Mouse (Mus musculus) forebrain, embryonic 13.5 days (tissue): ENCODE measurements around the gene Casq2. TPM values are rescaled to one million over a fixed set of nuclear protein-coding genes. Genes with fewer than 3 reads are reported as not detected.

ENCODE experiments used
- ATAC-seq: fragments of 200-750 bp; cut with Nextera tagmentation; 2 replicates; pipeline ENCODE4 v1.8.0; 2017
- H3K27ac ChIP-seq: fragments of 300-500 bp; sonication (generic); 2 replicates; pipeline ENCODE4 v1.5.1; 2015; ENCODE audit warnings: inconsistent platforms, mild to moderate bottlenecking, moderate library complexity
- H3K27me3 ChIP-seq: fragments of 300-500 bp; sonication (generic); 2 replicates; pipeline ENCODE4 v1.6.1; 2015; ENCODE audit warnings: mild to moderate bottlenecking, inconsistent platforms
- H3K36me3 ChIP-seq: fragments of 300-500 bp; sonication (generic); 2 replicates; pipeline ENCODE4 v1.6.1; 2015; ENCODE audit warnings: mild to moderate bottlenecking, inconsistent platforms; ENCODE audit not compliant: poor library complexity, severe bottlenecking
- H3K4me1 ChIP-seq: fragments of 300-500 bp; sonication (generic); 2 replicates; pipeline ENCODE4 v1.6.1; 2015; ENCODE audit warnings: inconsistent platforms
- H3K4me2 ChIP-seq: fragments of 300-500 bp; sonication (generic); 2 replicates; pipeline ENCODE4 v1.6.1; 2015; ENCODE audit warnings: inconsistent platforms, mild to moderate bottlenecking, moderate library complexity
- H3K4me3 ChIP-seq: fragments of 300-500 bp; sonication (generic); 2 replicates; pipeline ENCODE4 v1.5.1; 2015; ENCODE audit warnings: mild to moderate bottlenecking, inconsistent platforms
- H3K9ac ChIP-seq: fragments of 300-500 bp; sonication (generic); 2 replicates; pipeline ENCODE4 v1.6.1; 2015; ENCODE audit warnings: mild to moderate bottlenecking, inconsistent platforms
- H3K9me3 ChIP-seq: fragments of 300-500 bp; sonication (generic); replicated peaks from 2 replicates; pipeline ENCODE4 v1.6.1; 2016; ENCODE audit warnings: inconsistent platforms
- WGBS: fragments of 180-500 bp; shearing (Covaris S2); methylation state at CpG from one replicate; pipeline ENCODE4 v1.1.7; 2015; 5-methylcytosine and 5-hydroxymethylcytosine counted together
- polyA plus RNA-seq: library from polyadenylated mRNA; unstranded; fragments of >200 nt; fragmentation: Nextera tagmentation; extraction: Ambion mirVana; gene quantifications from 2 replicates; pipeline ENCODE4 v1.2.1, GENCODE M21; 2015

Gene Casq2
- polyA plus RNA-seq = 0.10 and 0.39 TPM in 2 replicates

DNA sequence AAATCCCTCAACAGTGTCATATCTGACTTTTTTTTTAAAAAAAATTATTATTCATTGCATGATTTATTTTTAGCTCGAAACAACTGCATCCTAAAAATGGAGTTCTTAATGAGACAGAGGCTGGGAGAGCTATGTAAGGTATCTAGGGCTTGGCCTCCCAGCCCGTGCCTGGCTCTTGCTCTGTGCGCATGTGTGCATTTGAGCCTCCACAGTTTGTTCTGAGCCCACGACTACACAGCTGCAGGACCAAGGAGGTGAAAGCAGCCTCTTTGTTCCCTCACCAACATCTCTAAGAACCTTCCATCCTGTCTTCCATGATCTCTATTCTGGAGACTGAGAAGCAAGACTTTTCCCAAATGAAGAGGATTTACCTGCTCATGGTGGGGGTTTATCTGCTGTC, at the start of gene Casq2:
Gene Casq2 (plus strand): TSS at position 133 of the 400 bp plus-strand sequence.
- Histone ChIP-seq H3K36me3 (no peaks in the 10 kb centered on the region), H3K27ac (no peak within 1 kb of the TSS), H3K4me3 (no peak within 1 kb of the TSS), H3K27me3 (peaks cover 13% of the 10 kb centered on the region), H3K9me3 (no peaks in the 10 kb centered on the region), H3K9ac (no peak within 1 kb of the TSS), H3K4me1 (0 out of 2 replicates have a peak, but pooled peaks cover 5% of the 10 kb centered on the region), H3K4me2 (no peak within 1 kb of the TSS)
- ATAC-seq = no peak
- 78% methylated on average over 4 of the region's 4 CpGs for WGBS

DNA sequence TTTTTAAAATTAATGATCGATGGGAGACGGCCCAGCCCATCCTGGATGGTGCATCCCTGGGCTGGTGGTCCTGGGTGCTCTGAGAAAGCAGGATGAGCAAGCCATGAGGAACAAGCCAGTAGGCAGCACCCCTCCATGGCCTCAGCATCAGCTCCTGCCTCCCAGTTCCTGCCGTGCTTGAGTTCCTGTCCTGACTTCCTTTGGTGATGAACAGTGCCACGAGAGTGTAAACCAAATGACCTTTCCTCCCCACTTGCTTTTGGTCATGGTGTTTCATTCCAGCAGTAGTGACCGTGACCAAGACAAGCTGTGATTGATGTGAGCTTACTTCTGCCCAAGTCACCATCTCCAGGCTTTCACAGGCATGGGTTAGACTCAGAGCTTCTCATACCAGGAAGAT, 48.4 kb upstream of the Casq2 start:
- Histone ChIP-seq H3K27ac (no peak overlapping the region), H3K9ac (no peak overlapping the region), H3K4me1 (no peaks in the 10 kb centered on the region), H3K36me3 (no peaks in the 10 kb centered on the region), H3K9me3 (no peaks in the 10 kb centered on the region), H3K4me3 (no peak overlapping the region), H3K27me3 (no peaks in the 10 kb centered on the region), H3K4me2 (no peak overlapping the region)
- ATAC-seq = no peak
- 92% methylated on average over 5 of the region's 5 CpGs for WGBS

DNA sequence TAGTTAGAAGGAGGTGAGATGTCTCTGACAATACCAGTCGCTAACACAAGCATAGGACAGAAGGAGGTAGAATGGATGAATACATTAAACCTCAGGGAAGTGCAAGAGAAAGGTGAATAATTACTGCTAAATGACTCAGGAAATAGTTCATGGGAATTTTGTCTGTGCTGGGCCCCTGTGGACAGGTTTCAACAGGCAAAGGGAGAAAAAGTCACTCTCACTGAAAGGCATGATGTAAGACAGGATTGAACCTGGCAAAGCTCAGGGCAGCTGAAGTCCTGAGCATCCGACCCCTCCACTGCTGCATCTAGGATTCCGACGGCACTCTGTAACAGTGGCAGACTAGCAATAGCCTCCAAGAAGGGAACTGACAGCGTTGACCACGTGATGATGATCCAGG, 47.6 kb upstream of the Casq2 start:
- no peaks in the 10 kb centered on the region for H3K4me1 ChIP-seq
- no peak overlapping the region for H3K4me2 ChIP-seq
- no peak overlapping the region for H3K27ac ChIP-seq
- no peak overlapping the region for H3K4me3 ChIP-seq
- H3K27me3 ChIP-seq = no peaks in the 10 kb centered on the region
- H3K9ac ChIP-seq = no peak overlapping the region
- no peaks in the 10 kb centered on the region for H3K36me3 ChIP-seq
- no peaks in the 10 kb centered on the region for H3K9me3 ChIP-seq
- ATAC-seq = no peak
- WGBS = 81% methylated on average over 6 of the region's 6 CpGs

DNA sequence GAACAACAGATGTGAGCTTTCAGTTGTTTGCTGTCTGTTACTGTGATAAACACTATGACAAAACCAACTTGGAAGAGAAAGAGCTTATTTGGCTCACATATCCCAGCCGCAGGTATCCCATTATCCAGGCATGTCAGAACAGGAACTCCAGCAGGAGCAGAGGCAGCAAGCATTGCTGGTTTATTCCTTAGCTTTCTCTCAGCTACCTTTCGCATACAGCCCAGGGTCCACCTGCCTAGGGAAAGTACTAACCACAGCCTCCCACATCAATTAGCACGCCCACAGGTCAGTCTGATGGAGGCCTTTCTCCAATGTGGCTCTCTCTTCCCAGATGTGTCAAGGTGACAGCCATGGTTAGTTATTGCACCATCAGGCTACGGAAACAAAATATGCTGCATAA, 44.6 kb upstream of the Casq2 start:
- whole genome bisulfite sequencing = 89% methylated on average over 4 of the region's 4 CpGs
- Histone ChIP-seq H3K9ac (no peak overlapping the region), H3K9me3 (no peaks in the 10 kb centered on the region)

DNA sequence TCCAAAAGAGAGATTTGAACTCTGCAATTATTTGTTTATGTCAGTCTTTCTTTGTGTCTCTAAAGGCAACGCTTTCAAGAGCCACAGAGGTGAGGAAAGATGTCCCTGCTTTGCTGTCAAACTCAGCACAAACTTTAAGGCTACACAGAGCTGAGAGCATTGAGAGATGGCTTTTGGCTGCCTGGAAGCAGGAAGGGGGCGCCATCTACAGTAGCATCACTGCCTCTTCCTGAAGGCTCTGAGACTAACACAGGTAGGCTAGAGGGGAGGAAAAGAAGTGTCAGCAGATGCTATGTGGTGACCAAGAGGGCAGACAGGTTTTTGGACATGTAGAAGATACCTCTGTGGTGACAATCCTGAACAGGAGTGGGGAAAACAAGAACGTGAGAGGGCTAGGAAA, 41.1 kb upstream of the Casq2 start:
- no peaks in the 10 kb centered on the region for H3K9me3 ChIP-seq
- ATAC-seq = no peak
- H3K27ac ChIP-seq = no peak overlapping the region
- no peaks in the 10 kb centered on the region for H3K36me3 ChIP-seq
- H3K4me1 ChIP-seq = no peaks in the 10 kb centered on the region
- WGBS = 38% methylated on average over 3 of the region's 3 CpGs
- H3K4me3 ChIP-seq = no peak overlapping the region
- no peaks in the 10 kb centered on the region for H3K27me3 ChIP-seq
- H3K9ac ChIP-seq = no peak overlapping the region
- H3K4me2 ChIP-seq = no peak overlapping the region

More for the DNA sequence above, 44.6 kb upstream of the Casq2 start:
- no peaks in the 10 kb centered on the region for H3K27me3 ChIP-seq
- no peak overlapping the region for H3K4me2 ChIP-seq
- no peak for ATAC-seq
- no peaks in the 10 kb centered on the region for H3K4me1 ChIP-seq
- no peaks in the 10 kb centered on the region for H3K36me3 ChIP-seq
- no peak overlapping the region for H3K4me3 ChIP-seq
- H3K27ac ChIP-seq = no peak overlapping the region

DNA sequence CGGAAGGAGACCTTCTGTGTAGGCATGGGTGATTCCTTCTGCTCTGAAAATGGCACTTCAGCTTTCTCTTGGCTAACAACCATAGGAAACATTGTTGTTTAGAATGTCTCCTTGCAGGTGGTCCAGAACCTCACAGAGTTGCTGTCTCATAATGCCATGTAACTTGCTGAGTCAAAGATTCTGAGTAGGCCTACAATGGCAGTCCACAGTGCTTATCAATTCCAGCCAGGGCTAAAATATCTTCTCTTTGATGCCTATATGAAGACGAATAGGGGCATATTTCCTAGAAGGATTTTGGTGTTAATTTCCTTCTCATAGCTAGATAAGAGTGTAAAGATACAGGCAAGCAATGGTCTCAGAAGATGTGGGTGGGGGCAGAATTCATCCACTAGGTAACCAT, 38.7 kb upstream of the Casq2 start:
- Histone ChIP-seq H3K9ac (no peak overlapping the region), H3K4me3 (no peak overlapping the region), H3K27me3 (no peaks in the 10 kb centered on the region), H3K4me2 (no peak overlapping the region), H3K36me3 (no peaks in the 10 kb centered on the region), H3K9me3 (no peaks in the 10 kb centered on the region), H3K27ac (no peak overlapping the region), H3K4me1 (no peaks in the 10 kb centered on the region)
- 91% methylated on average over 2 of the region's 2 CpGs for WGBS
- no peak for ATAC-seq

DNA sequence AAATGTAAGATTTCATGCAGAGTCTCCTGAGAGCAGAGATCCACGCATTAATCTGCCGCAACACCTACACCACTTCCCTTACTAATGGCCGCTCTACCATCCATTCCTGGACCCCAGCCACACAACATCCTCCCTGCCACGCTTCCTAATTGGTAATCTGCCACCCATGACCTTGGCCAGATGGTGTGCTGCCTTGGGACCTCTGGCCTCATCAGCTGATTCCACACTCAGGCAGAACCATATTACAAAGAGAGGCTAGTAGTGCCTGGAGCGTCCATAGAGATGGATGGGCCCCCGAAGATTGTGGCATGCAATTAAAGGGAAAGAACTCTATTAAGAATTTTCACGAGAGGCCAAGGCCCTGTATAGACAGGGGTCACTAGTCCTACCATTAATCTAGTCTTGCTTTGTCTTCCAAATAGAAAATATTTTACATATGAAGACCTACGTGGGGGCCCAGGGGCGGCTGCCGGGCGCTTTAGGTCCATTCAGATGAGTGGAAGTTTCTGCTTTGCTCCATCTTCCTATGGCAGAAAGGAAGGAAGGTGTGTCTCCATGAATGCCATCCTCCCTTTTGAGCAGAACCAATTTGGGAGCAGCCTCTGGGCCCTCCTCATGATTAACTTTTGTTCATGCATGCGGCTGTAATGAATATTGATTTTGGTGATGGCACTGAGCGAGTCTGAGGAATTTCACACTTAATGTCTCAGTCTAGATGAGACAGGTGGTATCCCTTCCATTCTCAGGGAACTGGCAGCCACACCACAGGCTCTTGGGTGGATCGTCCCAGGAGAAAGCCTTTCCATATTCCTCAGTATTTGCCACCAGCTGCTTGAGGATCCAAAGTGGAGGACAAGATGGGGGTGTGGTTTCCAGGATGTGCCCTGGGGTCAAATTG, 36.8 kb upstream of the Casq2 start:
- Histone ChIP-seq H3K4me3 (no peak overlapping the region), H3K36me3 (no peaks in the 10 kb centered on the region), H3K9ac (no peak overlapping the region), H3K27me3 (no peaks in the 10 kb centered on the region), H3K27ac (no peak overlapping the region), H3K4me2 (no peak overlapping the region), H3K9me3 (no peaks in the 10 kb centered on the region), H3K4me1 (no peaks in the 10 kb centered on the region)
- 72% methylated on average over 14 of the region's 14 CpGs for WGBS
- no peak for ATAC-seq

DNA sequence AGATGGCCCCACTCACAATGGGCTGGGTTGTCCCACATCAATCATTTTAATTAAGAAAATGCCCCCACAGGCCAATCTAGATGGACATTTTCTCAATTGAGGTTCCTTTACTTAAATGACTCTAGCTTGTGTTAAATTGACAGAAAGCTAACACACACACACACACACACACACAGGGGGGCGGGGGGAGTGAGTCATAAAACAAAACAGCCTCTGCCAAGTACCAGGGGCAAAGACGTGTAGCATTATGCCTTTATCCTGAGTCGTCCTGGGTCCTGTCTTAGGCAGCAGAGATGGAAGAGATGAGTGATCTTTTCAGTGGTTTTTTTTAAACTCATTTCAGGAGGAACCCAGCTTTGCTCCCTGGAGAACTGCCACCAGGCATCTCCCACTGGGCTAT, 34.2 kb upstream of the Casq2 start:
- H3K4me3 ChIP-seq = no peak overlapping the region
- H3K36me3 ChIP-seq = no peaks in the 10 kb centered on the region
- no peaks in the 10 kb centered on the region for H3K27me3 ChIP-seq
- H3K4me2 ChIP-seq = no peak overlapping the region
- no peak for ATAC-seq
- no peak overlapping the region for H3K9ac ChIP-seq
- H3K4me1 ChIP-seq = 0 out of 2 replicates have a peak, but pooled peaks cover 7% of the 10 kb centered on the region
- 43% methylated on average over 3 of the region's 3 CpGs for whole genome bisulfite sequencing
- H3K9me3 ChIP-seq = no peaks in the 10 kb centered on the region
- no peak overlapping the region for H3K27ac ChIP-seq

DNA sequence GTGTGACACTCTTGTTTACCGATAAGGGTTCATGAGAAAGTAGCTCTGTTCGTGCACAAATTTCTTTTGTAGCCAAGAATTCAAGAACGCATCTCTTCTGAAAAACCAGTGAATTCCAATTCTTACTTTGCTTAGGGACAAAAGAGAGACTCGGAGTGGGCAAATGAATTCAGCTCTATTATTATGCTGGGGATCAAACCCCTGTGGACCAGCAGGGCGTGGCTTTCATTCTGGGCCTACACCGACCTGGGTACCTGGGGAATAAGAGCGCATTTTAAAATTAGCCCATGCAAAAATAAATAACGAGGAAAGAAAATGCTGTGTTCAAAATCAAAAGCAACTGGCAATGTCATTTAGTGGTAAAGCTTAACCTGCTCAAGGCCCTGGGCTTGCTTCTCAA, 32.9 kb upstream of the Casq2 start:
- H3K4me1 ChIP-seq = 0 out of 2 replicates have a peak, but pooled peaks cover 7% of the 10 kb centered on the region
- WGBS = 18% methylated on average over 8 of the region's 8 CpGs
- no peak overlapping the region for H3K9ac ChIP-seq
- no peak for ATAC-seq
- no peak overlapping the region for H3K4me3 ChIP-seq
- no peaks in the 10 kb centered on the region for H3K9me3 ChIP-seq
- H3K27me3 ChIP-seq = no peaks in the 10 kb centered on the region
- no peaks in the 10 kb centered on the region for H3K36me3 ChIP-seq
- H3K4me2 ChIP-seq = no peak overlapping the region
- no peak overlapping the region for H3K27ac ChIP-seq

DNA sequence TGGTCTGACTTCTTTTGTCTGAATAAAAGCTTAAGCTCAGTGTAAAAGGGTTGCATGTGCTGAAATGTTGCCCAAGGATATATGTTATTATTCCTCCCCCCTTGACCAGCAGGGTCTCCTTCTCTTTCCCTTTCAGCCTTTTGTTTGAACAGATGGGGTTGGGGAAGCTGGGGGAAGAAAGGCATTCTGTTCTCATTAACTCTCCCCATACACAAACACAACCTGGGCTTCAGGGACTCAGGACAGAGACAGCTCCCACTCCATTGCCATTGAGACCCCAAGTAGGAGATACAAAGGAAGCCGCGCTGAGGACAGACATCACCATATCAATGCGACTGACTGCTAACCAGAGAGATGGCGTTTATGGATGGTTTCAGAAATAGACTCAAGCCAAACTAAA, 30.3 kb upstream of the Casq2 start:
- Histone ChIP-seq H3K4me3 (no peak overlapping the region), H3K27ac (peak overlapping the region; percentile 51; the same call in 1 of the 2 replicates), H3K4me1 (0 out of 2 replicates have a peak, but pooled peaks cover 7% of the 10 kb centered on the region), H3K9ac (no peak overlapping the region), H3K9me3 (no peaks in the 10 kb centered on the region), H3K36me3 (no peaks in the 10 kb centered on the region), H3K4me2 (no peak overlapping the region), H3K27me3 (no peaks in the 10 kb centered on the region)
- WGBS = 9% methylated on average over 4 of the region's 4 CpGs
- peak; percentile 21; the same call in 1 of the 2 replicates for ATAC-seq

DNA sequence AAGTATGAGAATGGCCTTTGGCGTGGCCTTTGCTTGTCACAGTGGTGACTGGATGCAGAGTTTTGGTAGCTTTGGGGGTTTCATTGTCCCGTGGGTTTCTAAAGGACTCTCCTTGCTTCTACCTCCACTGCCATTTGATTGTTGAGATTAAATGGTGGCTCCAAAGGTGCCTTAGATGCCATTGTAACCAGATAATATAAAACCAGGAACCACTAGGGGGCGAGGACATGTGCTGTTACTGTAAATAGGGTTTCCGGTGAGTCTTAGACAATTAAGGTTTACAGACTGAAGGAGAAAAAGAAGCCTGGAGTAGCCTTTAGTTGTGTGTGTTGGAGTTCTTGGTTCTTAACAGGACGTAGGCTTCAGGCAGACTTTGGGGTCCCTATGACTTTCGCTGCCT, 26.1 kb upstream of the Casq2 start:
- ATAC-seq = no peak
- Histone ChIP-seq H3K36me3 (no peaks in the 10 kb centered on the region), H3K4me1 (peaks cover 11% of the 10 kb centered on the region; the same call in 1 of the 2 replicates), H3K9ac (no peak overlapping the region), H3K27me3 (no peaks in the 10 kb centered on the region), H3K4me3 (no peak overlapping the region), H3K27ac (no peak overlapping the region), H3K4me2 (no peak overlapping the region), H3K9me3 (no peaks in the 10 kb centered on the region)
- 76% methylated on average over 6 of the region's 6 CpGs for WGBS

DNA sequence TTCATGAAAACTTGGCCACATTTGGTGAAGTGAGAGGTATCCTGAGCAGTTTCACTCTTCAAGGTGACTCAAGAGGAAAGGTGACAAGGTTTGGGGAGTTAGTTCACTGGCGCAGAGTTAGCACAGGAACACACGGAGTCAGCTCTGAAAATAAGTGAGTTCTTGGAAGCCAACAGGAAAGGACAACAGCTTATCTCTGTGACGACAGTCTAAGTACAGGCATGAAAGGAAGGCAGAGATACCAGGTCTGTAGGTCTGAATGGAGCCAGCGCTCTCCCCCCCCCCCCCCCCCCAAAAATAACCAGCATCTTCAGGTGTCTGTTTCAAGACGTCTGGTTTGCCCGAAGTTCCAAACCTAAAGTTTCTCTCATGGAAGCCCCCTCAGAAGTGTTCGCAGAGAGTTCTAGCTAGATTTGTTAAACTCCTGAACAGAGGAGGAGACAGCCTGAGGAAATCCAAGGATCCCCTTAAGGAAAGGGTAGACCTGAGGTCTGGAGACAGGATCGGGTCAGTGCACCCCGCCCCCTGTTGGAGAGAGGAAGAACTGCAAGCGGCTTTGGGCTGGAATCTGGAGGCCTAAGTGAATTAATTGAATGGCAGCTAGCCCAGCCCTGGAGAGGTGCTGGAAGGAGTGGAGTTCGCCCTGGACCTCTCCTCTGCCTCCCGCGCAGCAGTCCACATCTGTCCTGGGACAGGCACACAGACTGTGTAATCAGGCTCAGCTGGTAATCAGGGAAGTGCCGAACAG, 24.1 kb upstream of the Casq2 start:
- Histone ChIP-seq H3K4me1 (peaks cover 4% of the 10 kb centered on the region; the same call in 1 of the 2 replicates), H3K4me3 (no peak overlapping the region), H3K9ac (no peak overlapping the region), H3K27ac (peak overlapping the region; percentile 2; the same call in 1 of the 2 replicates), H3K9me3 (no peaks in the 10 kb centered on the region), H3K4me2 (no peak overlapping the region), H3K36me3 (no peaks in the 10 kb centered on the region), H3K27me3 (no peaks in the 10 kb centered on the region)
- 43% methylated on average over 14 of the region's 14 CpGs for WGBS
- peak; percentile 71; the same call in 1 of the 2 replicates for ATAC-seq
